Mouse (Mus musculus): ENCODE measurements around the gene Ptprs.

- TF ChIP-seq POLR2A (IDR thresholded peaks at IDR 0.05; ENCODE audit: extremely low read depth, insufficient read depth, low read length) = no peak
- TF ChIP-seq CTCF (IDR thresholded peaks at IDR 0.05; ENCODE audit: extremely low read depth, insufficient read depth, low read length) = no peak
Observed at GRCm38 (mm10) chr17:56464345-56464744, 11.9 kb downstream of the Ptprs start.

Measured in cortical plate, adult 2 months (tissue).